Mouse (Mus musculus): Measurements from ENCODE around the gene Gm28778. TPM values are rescaled to one million over a fixed set of nuclear protein-coding genes. Genes with fewer than 3 reads are reported as not detected.

Gene Gm28778
- total and polyA plus RNA-seq, 3 experiments = 1.5 TPM; not detected in 2

GRCm38 (mm10) chr1:53269901-53270300 lies 27.0 kb upstream of the Gm28778 start:
- no peak overlapping the region for H3K9ac ChIP-seq (ENCODE audit: insufficient read depth, low read depth)
- in situ Hi-C loops (cut with MboI; ENCODE audit: low pct_ligation_motif_present, low pct_unique_long_range_greater_than_20kb, low sequenced_read_pairs) (no loop called here), dilution Hi-C loops (cut with MboI; ENCODE audit: extremely low pct_ligation_motif_present, extremely low pct_unique_long_range_greater_than_20kb, low sequenced_read_pairs) (no loop called here)
- H3K9me3 ChIP-seq (replicated peaks; ENCODE audit: low read length) = peaks cover 2% of the 10 kb centered on the region
- no peak for TF ChIP-seq TBP (conservative IDR thresholded peaks at IDR 0.05; ENCODE audit: low read depth, low read length)
- TF ChIP-seq CHD1 (IDR thresholded peaks at IDR 0.05; ENCODE audit: low read depth, low read length) = no peak
- no peak for TF ChIP-seq MEF2A (IDR thresholded peaks at IDR 0.05; ENCODE audit: borderline replicate concordance, low read depth, low read length)
- TF ChIP-seq JUND (conservative IDR thresholded peaks at IDR 0.05; ENCODE audit: low read depth, low read length) = no peak
- TF ChIP-seq ZNF384 (IDR thresholded peaks at IDR 0.05; ENCODE audit: low read depth, low read length) = no peak
- no peak for TF ChIP-seq RCOR1 (conservative IDR thresholded peaks at IDR 0.05; ENCODE audit: low read depth, low read length)
- no peak for TF ChIP-seq GABPA (IDR thresholded peaks at IDR 0.05; ENCODE audit: insufficient replicate concordance, low read depth, low read length)
- TF ChIP-seq HCFC1 (IDR thresholded peaks at IDR 0.05; ENCODE audit: low read depth, low read length) = no peak
- TF ChIP-seq RAD21 (IDR thresholded peaks at IDR 0.05; ENCODE audit: low read depth, low read length) = no peak
- TF ChIP-seq SMC3 (IDR thresholded peaks at IDR 0.05; ENCODE audit: low read depth, low read length) = no peak
- H3K4me2 ChIP-seq (ENCODE audit: insufficient read depth, low read depth, poor library complexity, severe bottlenecking) = no peak overlapping the region
- H3K36me3 ChIP-seq (replicated peaks in 1 of 2; ENCODE audit: control insufficient read depth in 1 of 2, insufficient read depth in 1 of 2, low read length in 1 of 2) = peaks cover 8 to 51% of the 10 kb centered on the region in 2 experiments
- no peaks in the 10 kb centered on the region for H3K27me3 ChIP-seq (replicated peaks)
- no peaks in the 10 kb centered on the region for H3K4me1 ChIP-seq (ENCODE audit: control insufficient read depth in 1 of 2, insufficient read depth in 2 of 2)
- no peak overlapping the region for H3K4me3 ChIP-seq (replicated peaks in 1 of 3; ENCODE audit: low read depth in 2 of 3, low read length in 2 of 3, poor library complexity in 1 of 3)
- no peak overlapping the region for H3K27ac ChIP-seq (ENCODE audit: insufficient read depth, low read depth)
- no peak for DNase-seq (ENCODE audit: extremely low read depth)
- H3K79me2 ChIP-seq (replicated peaks; ENCODE audit: control insufficient read depth, extremely low read depth, insufficient read depth, poor library complexity, severe bottlenecking) = no peaks in the 10 kb centered on the region

DNA sequence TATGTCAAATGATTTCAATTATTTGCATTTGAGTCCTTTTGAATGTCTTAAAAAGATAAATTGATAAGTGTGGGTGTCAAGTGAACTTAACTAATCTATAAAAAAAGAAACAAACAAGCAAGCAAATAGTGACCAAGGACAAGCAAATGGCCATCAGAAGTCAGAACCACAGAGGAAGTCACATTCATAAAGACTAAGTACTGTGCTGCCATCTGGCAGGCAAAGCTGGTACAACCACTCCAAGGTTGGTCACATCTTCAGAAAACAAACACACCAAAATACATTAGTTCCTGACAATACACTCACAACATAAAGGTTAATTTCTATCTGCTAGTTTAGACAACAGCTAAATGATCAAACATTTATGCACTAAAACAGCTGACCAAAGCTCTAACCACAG lies 24.3 kb upstream of the Gm28778 start:
- in situ Hi-C loops (cut with MboI; ENCODE audit: low pct_ligation_motif_present, low pct_unique_long_range_greater_than_20kb, low sequenced_read_pairs) (no loop called here), dilution Hi-C loops (cut with MboI; ENCODE audit: extremely low pct_ligation_motif_present, extremely low pct_unique_long_range_greater_than_20kb, low sequenced_read_pairs) (no loop called here)
- H3K4me3 ChIP-seq (replicated peaks in 1 of 3; ENCODE audit: low read depth in 2 of 3, low read length in 2 of 3, poor library complexity in 1 of 3) = no peak overlapping the region
- H3K27ac ChIP-seq (ENCODE audit: insufficient read depth, low read depth) = no peak overlapping the region
- H3K4me1 ChIP-seq (ENCODE audit: control insufficient read depth in 1 of 2, insufficient read depth in 2 of 2) = no peaks in the 10 kb centered on the region
- no peaks in the 10 kb centered on the region for H3K79me2 ChIP-seq (replicated peaks; ENCODE audit: control insufficient read depth, extremely low read depth, insufficient read depth, poor library complexity, severe bottlenecking)
- no peak overlapping the region for H3K9ac ChIP-seq (ENCODE audit: insufficient read depth, low read depth)
- no peak overlapping the region for H3K4me2 ChIP-seq (ENCODE audit: insufficient read depth, low read depth, poor library complexity, severe bottlenecking)
- peaks cover 9 to 47% of the 10 kb centered on the region in 2 experiments for H3K36me3 ChIP-seq (replicated peaks in 1 of 2; ENCODE audit: control insufficient read depth in 1 of 2, insufficient read depth in 1 of 2, low read length in 1 of 2)
- no peaks in the 10 kb centered on the region for H3K27me3 ChIP-seq (replicated peaks)
- no peaks in the 10 kb centered on the region for H3K9me3 ChIP-seq (replicated peaks; ENCODE audit: low read length)
- DNase-seq (ENCODE audit: extremely low read depth) = peak; percentile 16
- TF ChIP-seq CHD2 (IDR thresholded peaks at IDR 0.05; ENCODE audit: low read length) = no peak
- peak in 1 of 2 experiments; percentile 59; a peak in 3 of 4 replicates for TF ChIP-seq CTCF (conservative IDR thresholded peaks at IDR 0.05 in 1 of 2, IDR thresholded peaks at IDR 0.05 in 1 of 2; ENCODE audit: low read depth in 2 of 2, low read length in 2 of 2)
- TF ChIP-seq SMC3 (IDR thresholded peaks at IDR 0.05; ENCODE audit: low read depth, low read length) = peak; percentile 58
- peak; percentile 63 for TF ChIP-seq RAD21 (IDR thresholded peaks at IDR 0.05; ENCODE audit: low read depth, low read length)

- dilution Hi-C loops (cut with MboI; ENCODE audit: extremely low pct_ligation_motif_present, extremely low pct_unique_long_range_greater_than_20kb, low sequenced_read_pairs) (no loop called here), in situ Hi-C loops (cut with MboI; ENCODE audit: low pct_ligation_motif_present, low pct_unique_long_range_greater_than_20kb, low sequenced_read_pairs) (no loop called here)
- H3K36me3 ChIP-seq (replicated peaks in 1 of 2; ENCODE audit: control insufficient read depth in 1 of 2, insufficient read depth in 1 of 2, low read length in 1 of 2) = peaks cover 4 to 45% of the 10 kb centered on the region in 2 experiments
- H3K79me2 ChIP-seq (replicated peaks; ENCODE audit: control insufficient read depth, extremely low read depth, insufficient read depth, poor library complexity, severe bottlenecking) = peaks cover 6% of the 10 kb centered on the region; the same call in 1 of the 2 replicates
- DNase-seq (ENCODE audit: extremely low read depth) = no peak
- peaks cover 0 to 17% of the 10 kb centered on the region in 2 experiments; a peak in 2 of 4 replicates for H3K4me1 ChIP-seq (ENCODE audit: control insufficient read depth in 1 of 2, insufficient read depth in 2 of 2)
- H3K27ac ChIP-seq (ENCODE audit: insufficient read depth, low read depth) = no peak overlapping the region
- H3K27me3 ChIP-seq (replicated peaks) = no peaks in the 10 kb centered on the region
- H3K9ac ChIP-seq (ENCODE audit: insufficient read depth, low read depth) = no peak overlapping the region
- H3K4me3 ChIP-seq (replicated peaks in 1 of 3; ENCODE audit: low read depth in 2 of 3, low read length in 2 of 3, poor library complexity in 1 of 3) = no peak overlapping the region
- TF ChIP-seq ETS1 (conservative IDR thresholded peaks at IDR 0.05; ENCODE audit: low read depth, low read length) = no peak
- no peak for TF ChIP-seq MYC (IDR thresholded peaks at IDR 0.05; ENCODE audit: low read depth, low read length)
- H3K9me3 ChIP-seq (replicated peaks; ENCODE audit: low read length) = no peaks in the 10 kb centered on the region
- H3K4me2 ChIP-seq (ENCODE audit: insufficient read depth, low read depth, poor library complexity, severe bottlenecking) = no peak overlapping the region
Measured at GRCm38 (mm10) chr1:53291197-53291596, 5.7 kb upstream of the Gm28778 start.
